Mouse (Mus musculus) T-helper 17 cell (primary cell): Measurements from ENCODE around the gene Nkg7.

Experiments used
- in situ Hi-C, 2 experiments: fragments of 300-600 bp; cut with MboI, MseI; formaldehyde crosslinking; loops; 1 replicate in 1 of 2; 2 replicates in 1 of 2; pipeline ENCODE4 v1.15.1; 2025; ENCODE audit warnings: high pct_unique_total_duplicates in 2 of 2

Nkg7 gene

DNA sequence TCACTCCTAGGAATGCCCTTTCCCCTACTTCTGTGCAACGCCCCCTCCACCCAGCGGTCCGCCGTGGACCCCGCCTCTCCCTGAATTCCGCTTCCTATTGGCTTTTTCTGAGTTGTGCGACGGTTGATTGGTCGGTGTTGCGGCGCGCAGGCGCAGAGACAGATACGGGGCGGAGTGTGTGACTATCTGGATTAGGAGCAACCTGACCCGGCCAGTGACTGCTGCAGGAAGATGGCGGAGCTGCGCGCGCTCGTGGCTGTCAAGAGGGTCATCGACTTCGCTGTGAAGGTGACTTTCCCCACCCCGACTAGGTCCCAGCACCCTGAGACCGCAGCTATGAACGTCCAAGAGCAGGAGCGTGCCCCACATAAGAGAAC is 7.0 kb downstream of the Nkg7 start, which contains the start of the genes Etfb and Gm45233:
TSS of gene Etfb (plus strand) at position 167 of the 377 bp plus-strand sequence.
TSS of gene Gm45233 (plus strand) at position 212 of the 377 bp plus-strand sequence.
- in situ Hi-C loops = loop anchor here (10.0 kb wide), 2 partner anchors 129 to 811 kb away; partner anchors contain the start of genes Zfp715 (in 2 of the 2) and Acp4 (in 1 of the 2)

DNA sequence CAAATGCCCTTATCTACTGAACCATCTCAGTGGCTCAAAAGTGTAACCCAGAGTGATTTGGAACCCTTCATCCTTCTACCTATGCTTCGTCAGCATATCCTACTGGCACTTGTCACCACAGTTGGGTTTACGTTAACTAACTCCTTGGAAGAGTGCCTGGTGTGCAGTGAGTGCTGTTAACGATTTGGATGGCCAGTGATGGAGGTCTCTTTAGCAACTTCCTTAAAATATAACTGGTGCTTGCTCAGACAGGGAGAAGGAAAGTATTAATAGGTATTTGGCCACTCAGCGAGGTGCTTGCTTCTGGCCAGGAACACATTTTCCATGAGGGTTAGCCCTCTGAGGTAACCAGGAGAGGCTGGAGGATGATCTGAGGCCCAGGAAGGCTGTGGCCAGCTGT is 10.9 kb downstream of the Nkg7 start:
- in situ Hi-C loops = loop anchor here (10.0 kb wide), 2 partner anchors 133 to 807 kb away; partner anchors contain the start of genes Zfp715 (in 2 of the 2) and Acp4 (in 1 of the 2)

DNA sequence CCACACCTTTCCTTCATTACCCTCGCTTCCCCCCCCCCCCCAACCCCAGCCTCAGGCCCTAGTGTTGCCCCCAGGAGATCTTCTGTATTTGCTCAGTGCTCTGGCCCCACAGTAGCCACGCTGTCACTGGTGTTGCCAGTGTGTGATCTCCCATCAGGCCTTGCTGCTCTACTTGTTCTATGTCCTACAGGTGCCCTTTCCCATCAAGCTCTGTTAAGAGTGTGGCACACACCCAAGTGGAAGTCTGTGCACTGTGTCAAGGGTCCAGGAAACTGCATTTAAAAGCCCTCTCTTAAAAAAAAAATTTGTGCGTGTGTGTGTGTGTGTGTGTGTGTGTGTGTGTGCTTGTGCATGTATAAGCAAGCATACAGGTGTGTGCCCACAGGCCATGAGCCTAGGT is 11.4 kb downstream of the Nkg7 start:
- in situ Hi-C loops = loop anchor here (10.0 kb wide), 2 partner anchors 133 to 807 kb away; partner anchors contain the start of genes Zfp715 (in 2 of the 2) and Acp4 (in 1 of the 2)

DNA sequence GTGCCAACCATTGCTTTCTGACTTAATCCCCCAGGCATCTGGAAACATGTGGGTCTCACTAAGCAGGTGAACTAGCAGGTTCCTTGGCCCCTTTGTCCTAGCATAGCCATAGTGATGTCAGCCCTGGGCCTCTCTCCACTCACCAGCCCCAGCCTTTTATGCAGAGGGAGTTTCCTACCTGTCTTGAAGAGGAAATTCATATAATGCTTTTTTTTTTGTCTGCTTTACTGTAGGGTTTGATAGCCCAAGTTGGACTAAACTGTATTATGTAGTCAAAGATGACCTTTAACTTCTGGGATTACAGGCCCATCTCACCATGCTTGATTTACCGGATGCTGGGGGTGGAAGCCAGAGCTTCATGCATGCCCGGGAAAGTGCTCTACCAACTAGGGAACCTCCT is 12.9 kb downstream of the Nkg7 start:
- in situ Hi-C loops = loop anchor here (10.0 kb wide), 2 partner anchors 135 to 805 kb away; partner anchors contain the start of genes Zfp715 (in 2 of the 2) and Acp4 (in 1 of the 2)

DNA sequence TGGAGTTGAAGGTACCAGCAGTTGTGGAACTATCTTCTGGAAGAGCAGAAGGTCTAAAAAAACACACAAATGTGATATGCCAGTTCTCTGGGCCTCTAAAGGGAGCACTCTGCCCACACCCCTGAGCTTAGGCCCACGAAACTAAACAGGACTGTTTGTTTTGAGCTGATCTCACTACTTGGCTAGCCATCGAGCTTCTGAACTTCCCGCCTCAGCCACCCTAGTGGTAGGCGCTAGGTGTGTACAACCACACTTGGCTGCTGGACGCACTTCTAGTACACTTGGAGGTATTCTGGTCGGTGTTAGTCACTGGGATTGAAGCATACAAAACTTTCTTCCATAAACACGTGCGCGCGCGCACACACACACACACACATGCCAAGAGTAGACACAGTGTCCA is 14.9 kb downstream of the Nkg7 start:
- in situ Hi-C loops = no loop called here

DNA sequence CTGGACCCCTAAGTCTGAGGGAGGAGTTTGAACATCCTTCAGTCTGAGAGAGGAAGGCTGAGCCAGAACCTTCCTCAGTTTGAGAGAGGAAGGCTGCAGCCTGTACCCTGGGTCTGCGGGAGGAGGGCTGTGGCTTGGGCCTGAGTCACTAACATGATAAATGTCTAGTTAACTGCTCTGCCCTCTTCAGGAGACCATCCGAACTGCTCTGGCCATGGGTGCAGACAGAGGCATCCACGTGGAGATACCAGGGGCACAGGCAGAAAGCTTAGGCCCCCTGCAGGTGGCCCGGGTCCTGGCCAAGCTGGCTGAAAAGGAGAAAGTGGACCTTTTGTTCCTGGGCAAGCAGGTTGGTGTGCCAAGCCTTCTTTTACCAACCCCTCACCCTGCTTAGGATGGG is 15.7 kb downstream of the Nkg7 start:
- in situ Hi-C loops = no loop called here

DNA sequence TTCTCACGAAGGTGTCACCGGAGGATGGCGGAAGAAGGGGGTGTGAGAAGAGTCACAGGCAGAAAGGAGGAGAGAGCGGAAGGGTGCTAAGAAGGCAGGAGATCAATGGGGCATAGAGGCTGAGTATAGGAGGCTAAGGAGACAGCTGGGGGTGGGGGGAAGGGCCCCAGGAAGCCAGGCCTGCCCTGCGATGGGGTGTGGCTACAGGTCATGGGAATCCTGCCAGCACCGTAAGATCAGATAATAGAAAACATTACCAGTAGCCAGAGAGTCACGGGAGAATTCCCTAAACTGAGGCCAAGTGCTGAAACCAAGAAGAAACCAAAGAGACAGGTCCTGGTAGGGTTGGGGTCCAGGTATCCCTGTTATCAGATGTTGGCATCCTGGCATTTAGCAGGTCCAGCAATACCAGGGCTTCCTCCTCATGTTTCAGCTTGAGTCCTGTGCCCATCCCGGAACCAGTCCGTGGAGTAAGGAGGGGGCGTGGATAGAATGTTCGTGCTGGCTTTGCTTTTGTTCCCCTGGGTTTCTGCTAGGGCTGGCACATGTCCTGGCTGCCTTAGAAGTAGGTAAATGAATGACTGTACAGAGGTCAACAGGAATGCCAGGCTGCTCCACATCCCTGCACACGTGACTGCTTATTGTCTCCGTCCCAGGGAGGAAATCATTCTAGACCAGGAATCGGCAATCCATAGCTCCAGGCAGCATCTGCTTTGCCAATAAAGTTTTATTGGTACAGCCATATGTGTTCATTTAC is 16.9 kb downstream of the Nkg7 start:
- in situ Hi-C loops = no loop called here

DNA sequence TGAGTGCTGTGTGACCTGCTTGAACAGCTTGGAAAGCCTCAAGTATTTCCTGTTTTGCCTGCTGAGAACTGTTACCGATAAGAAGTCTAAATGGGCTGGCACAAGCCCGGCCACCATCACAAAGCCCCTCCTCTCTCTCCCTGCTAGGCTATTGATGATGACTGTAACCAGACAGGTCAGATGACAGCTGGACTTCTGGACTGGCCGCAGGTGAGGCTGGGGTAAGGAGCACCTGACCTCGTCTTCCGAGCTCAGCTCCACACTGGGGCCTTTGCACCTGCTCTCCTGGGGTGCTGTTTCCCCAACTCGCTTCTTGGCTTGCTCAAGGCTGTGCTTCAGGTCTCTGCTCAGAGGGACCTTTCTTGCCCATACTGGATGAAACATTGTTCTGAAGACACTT is 17.5 kb downstream of the Nkg7 start:
- in situ Hi-C loops = no loop called here

DNA sequence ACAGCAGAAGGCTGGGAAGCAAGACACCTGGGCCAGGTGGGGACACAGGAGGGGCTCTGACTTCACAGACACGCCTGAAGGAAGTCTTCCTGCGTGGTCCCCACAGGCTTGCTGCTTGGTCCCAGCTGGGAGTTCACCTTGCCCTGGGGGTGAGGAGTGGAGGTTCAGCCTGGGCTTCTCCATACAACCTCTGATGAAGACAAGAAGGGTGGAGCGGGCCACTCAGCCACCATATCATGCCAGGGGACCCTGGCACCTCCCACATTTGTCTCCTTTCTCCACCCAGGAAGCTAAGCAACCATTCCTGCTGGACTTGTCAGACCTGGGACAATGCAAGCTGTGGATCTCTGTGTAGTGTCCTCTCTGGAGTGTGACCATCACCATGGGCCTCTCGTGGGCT is 26.0 kb downstream of the Nkg7 start, which contains the start of gene Vsig10l:
TSS of gene Vsig10l (plus strand) at position 301 of the 400 bp plus-strand sequence.
- in situ Hi-C loops = no loop called here

DNA sequence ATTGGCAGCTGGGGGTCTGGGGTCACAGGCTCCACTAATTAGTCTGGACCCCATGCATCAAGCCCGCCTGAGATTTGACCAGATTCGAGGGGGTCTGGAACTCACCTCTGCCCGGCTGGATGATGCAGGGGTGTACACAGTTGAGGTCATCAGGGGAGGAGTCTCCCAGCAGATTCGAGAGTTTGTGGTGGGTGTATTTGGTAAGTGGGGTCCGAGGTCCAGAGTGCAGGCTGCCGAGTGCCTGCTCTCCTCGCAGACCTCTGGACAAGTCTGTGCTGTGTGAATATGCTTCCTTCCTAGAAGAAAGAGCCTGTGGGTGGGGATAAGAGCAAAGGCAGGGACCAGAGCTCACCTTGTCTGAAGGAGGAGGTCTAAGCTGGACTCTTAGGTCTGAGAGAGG is 27.1 kb downstream of the Nkg7 start:
- in situ Hi-C loops = no loop called here

DNA sequence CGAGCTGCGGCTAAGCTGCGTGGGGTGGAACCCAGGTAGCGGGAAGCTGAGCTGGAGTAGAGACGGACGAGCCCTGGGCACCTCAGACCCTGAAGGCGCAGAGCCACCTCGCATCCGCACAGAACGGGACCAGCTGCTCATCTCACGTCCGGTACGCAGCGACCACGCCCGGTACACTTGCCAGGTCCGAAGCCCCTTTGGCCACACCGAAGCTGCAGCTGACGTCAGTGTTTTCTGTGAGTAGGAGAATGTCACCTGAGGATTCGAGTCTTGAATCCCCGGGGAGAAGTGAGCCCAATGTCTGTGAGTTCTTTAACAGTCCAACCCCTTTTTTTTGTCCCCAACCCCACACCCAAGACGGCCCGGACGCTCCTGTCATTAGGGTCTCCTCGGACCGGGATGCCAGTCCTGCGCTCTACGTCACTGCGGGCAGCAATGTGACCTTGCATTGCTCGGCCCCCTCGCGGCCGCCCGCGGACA is 28.0 kb downstream of the Nkg7 start:
- in situ Hi-C loops = loop anchor here in 1 of 2 experiments (5.0 kb wide), 1 partner anchor 183 kb away; no protein-coding TSS in a partner anchor

DNA sequence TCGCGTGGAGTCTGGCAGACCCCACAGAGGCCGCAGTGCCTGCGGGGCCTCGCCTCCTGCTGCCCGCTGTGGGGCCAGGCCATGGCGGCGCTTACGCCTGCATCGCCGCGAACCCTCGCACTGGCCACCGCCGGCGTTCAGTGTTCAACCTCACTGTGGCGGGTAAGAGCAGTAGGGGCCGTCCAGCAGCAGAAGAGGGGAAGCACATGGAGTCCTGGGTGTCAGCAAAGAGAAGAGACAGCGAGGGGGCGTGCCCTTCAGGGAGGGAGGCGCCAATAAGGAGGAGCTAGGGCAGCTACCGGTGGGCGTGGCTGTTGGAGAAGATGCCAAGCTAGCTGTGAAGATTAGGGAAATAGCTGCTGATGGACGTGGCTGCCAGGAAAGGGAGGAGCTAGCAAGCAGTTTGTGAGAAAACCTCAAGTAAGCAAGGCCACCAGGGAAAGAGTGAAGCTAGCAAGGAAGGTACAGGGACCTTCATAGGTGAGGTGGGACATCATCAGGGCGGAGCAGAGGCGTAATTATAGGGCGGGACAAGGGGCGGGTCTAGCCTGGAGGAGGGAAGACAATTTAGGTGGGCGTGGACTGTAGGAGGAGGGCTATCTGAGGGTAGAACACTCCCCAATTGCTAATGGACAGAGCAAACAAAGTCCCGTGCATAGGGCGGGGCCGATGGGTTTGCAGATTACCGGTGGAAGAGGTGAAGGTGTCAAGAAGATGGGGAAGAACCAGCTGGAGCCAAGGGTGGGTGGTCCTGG is 28.6 kb downstream of the Nkg7 start:
- in situ Hi-C loops = loop anchor here in 1 of 2 experiments (5.0 kb wide), 1 partner anchor 183 kb away; no protein-coding TSS in a partner anchor

DNA sequence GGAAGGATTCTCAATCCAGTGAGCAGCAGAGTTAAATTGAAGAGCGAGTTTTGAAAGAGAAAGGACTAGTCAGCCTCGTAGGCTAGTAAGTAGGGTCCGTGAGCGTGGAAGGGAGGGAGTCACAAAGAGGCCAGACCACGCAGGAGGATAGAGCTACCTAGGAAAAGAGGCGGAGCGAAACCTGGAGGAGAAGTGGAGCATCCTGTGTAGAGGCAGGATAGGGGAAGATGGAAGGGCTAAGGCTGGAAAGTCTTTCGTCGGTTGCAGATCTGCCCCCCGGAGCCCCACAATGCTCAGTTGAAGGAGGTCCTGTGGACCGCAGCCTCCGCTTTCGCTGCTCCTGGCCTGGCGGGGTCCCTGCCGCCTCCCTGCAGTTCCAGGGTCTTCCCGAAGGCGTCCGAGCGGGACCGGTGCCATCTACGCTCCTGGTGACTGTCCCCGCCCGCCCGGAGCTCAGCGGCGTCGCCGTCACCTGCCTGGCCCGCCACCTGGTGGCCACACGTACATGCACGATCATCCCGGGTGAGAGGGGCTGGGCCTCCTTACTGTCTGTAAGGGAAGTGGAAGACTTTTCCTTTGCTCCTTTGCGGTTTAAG is 29.3 kb downstream of the Nkg7 start:
- in situ Hi-C loops = loop anchor here in 1 of 2 experiments (5.0 kb wide), 1 partner anchor 184 kb away; no protein-coding TSS in a partner anchor

DNA sequence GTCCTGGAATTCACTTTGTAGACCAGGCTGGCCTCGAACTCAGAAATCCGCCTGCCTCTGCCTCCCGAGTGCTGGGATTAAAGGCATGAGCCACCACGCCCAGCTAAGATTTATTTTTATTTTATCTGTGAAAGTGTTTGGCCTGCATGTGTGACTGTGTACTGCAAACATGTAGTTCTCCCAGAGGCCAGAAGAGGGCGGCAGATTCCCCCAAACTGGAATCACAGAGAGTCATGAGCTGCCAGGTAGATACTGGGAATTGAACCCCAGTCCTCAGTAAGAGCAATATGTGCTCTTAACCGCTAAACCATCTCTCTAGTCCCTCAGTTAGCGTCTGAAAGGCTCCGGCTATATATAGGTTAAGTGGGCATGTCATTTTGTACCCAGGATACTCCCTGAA is 33.5 kb downstream of the Nkg7 start:
- in situ Hi-C loops = loop anchor here (10.0 kb wide), 2 partner anchors 324 to 754 kb away; partner anchors contain the start of genes Klk1 (in 1 of the 2), Klk8 (in 1 of the 2) and Klk9 (in 1 of the 2)

DNA sequence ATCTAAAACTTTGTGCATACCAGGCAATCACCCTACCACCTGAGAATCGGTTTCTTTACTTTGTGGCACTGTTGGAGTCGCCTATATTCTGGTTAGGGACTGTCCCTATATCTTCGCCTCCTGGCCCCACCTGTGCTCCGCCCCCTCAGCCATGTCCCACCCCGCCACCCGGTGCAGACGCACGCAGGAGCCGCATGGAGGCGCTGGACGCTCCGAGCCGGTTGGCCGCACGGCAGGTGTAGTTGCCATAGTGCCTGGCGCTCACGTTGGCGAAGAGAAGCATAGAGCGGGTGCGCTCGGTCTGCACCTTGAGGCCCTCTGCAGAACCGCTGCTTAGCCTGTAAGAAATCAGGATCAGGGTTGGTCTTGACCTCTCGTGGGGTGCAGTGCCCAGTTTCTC is 38.8 kb downstream of the Nkg7 start:
- in situ Hi-C loops = loop anchor here (5.0 to 10.0 kb wide), 4 partner anchors 87 to 749 kb away; partner anchors contain the start of genes Zfp658 (in 2 of the 2), Ctu1 (in 1 of the 2), Klk1 (in 1 of the 2) and Klk8 (in 1 of the 2)

DNA sequence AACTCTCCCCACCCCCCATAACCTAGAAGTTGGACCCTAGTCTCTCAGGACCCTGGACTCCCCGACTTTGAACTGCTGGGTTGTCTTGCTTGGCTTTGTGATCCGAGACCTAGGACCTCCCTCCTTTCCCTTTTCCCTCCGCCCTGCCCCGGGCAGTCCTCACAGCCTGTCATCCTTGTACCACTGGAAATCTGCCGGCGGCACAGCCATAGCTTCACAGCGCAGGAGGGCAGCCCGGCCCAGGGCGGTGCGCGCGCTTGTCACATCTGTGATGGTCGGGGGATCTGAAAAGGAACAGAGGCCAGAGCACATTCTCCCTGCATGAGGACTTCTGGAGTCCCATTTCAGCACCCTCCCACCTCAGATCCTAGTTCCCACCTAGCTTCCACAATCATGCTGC is 39.5 kb downstream of the Nkg7 start:
- in situ Hi-C loops = loop anchor here (5.0 to 10.0 kb wide), 4 partner anchors 86 to 748 kb away; partner anchors contain the start of genes Zfp658 (in 2 of the 2), Ctu1 (in 1 of the 2), Klk1 (in 1 of the 2) and Klk8 (in 1 of the 2)

DNA sequence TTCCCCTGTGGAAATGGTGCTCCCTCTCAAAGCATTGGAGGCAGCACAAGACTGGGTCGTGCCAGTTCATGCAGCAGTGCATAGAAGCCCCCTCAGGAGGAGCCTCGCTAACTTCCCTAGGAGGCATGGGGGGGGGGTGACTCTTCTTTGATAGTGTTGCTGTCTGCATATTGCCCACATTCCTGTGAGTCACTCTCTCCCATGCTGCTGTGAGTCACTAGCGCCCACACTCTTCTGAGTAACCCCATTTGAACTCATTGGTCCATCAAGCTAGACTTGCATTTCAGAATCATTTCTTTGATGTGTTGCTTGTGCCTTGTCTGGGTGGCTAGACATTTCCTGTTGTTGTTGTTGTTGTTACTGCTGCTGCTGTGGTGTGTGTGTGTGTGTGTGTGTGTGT is 44.3 kb downstream of the Nkg7 start:
- in situ Hi-C loops = no loop called here

DNA sequence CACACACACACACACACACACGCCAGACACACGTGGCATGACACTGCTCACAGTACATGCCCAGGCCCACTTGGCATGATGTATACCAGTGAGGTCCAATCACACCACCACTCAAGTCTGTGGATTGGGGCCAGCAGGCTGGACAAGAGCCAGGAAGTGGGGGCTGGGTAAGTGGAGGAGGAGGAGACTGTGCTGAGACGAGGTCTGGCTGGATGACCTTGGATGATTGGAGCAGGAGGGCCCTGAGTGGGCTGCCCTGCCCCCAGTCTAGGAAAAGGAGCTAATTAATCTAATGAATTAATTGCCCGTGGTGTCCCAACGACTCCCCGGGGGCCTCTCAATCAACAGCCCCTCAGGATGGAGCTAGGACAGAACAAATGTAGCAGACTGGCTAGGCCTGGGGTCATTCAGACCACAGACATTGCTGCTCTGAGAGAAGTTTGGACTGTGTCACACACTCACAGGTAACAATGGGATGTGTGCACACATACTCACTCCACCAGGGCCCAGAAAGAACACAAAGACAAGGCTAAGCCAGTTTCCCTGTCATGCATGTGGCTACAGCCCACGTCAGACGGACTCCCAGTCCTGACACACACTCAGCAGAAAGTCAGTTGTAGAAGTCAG is 45.3 kb downstream of the Nkg7 start:
- in situ Hi-C loops = no loop called here

DNA sequence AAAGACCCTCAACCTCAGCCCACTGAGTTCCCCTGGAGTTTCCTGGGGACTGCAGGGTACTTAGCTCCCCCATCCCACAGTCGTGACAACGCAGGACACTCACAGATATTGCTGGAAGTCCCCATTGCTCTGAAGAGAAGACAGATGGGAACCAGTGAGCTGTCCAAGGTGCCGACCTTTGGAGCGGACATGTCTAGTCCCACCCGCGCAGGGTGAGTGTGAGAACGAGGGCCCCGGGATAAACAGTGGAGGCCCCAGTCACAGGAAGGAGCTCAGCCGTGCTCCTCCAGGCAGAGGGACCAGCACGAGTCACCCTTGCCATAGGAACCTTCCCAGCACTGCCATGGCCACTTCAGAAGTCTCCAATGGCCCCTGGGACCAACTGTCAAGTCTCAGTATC is 46.4 kb downstream of the Nkg7 start:
- in situ Hi-C loops = no loop called here
